ENCODE assay signal across 19 mouse cellular contexts in the genomic region with DNA sequence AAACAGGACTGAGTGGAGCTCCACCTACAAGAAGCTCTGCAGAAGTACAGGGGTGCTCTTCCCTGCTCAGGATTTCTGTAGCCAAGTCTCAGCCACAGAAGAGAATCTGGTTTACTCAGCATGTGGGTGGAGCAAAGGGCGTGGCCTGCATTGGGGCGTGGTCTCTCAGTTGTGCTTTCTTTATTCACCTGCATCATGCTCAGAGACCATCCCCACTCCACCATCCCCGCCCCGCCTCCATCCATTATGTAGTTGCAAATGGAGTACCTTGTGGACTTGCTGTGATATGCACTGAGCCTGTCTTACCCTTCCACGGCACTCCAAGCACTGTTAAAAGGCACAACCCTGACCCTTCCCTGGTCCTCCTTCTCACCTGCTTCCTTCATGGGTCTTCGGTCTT.
DNase-seq lines count a peak whose midpoint lies in the region; ATAC-seq and TF ChIP-seq lines count a peak whose summit lies in the region.
"Had no signal": no experiment of that assay in that cellular context is flagged by ENCODE, and none has a peak within 500 bp of the region (broad histone marks: within the 10 kb centered on the region; RNA-seq: fewer than 3 reads in every experiment).

No protein-coding gene starts in this region.

- no peak overlapping the region for H3K9ac ChIP-seq in intestine, embryonic 15.5 days
- no peak overlapping the region for H3K9ac ChIP-seq in intestine, embryonic 16.5 days (ENCODE audit: low read depth, low read length)
- no peak overlapping the region for H3K9ac ChIP-seq in midbrain, embryonic 15.5 days
- no peak overlapping the region for H3K9ac ChIP-seq in midbrain, embryonic 16.5 days (ENCODE audit: low read depth, low read length)
- no peak overlapping the region for H3K9ac ChIP-seq in stomach, postnatal 0 days (ENCODE audit: low read length)
- H3K9ac ChIP-seq: embryonic facial prominence, embryonic 13.5 days had no signal

- DNase-seq in R1 (ENCODE audit: low read depth, low spot score) = peak; percentile 90
- DNase-seq in stomach, postnatal 0 days (ENCODE audit: low spot score) = peak; percentile 30
- no peak for DNase-seq in thymus, adult 2 months
- DNase-seq: cerebellum, postnatal 36 days; gastrocnemius, postnatal 36 days; heart, postnatal 14 days; kidney, adult 8-10 months; layer of hippocampus, postnatal 36 days; spleen, adult 18-20 months; thymus, postnatal 4 days had no signal

- no peak for TF ChIP-seq CTCF in stomach, postnatal 0 days (IDR thresholded peaks at IDR 0.05; ENCODE audit: low read depth)
- TF ChIP-seq CTCF in thymus, adult 2 months (IDR thresholded peaks at IDR 0.05; ENCODE audit: borderline replicate concordance, control insufficient read depth, extremely low read depth, insufficient read depth, low read length, poor library complexity) = no peak

- no peak overlapping the region for H3K4me3 ChIP-seq in intestine, embryonic 15.5 days (replicated peaks)
- no peak overlapping the region for H3K4me3 ChIP-seq in intestine, embryonic 16.5 days (ENCODE audit: low read length)
- H3K4me3 ChIP-seq in midbrain, embryonic 15.5 days = no peak overlapping the region
- H3K4me3 ChIP-seq in midbrain, embryonic 16.5 days (ENCODE audit: low read depth, low read length) = no peak overlapping the region
- H3K4me3 ChIP-seq in stomach, postnatal 0 days (ENCODE audit: low read depth, low read length) = no peak overlapping the region
- H3K4me3 ChIP-seq in thymus, adult 2 months (ENCODE audit: control insufficient read depth, insufficient read depth, low read length) = no peak overlapping the region
- H3K4me3 ChIP-seq: embryonic facial prominence, embryonic 13.5 days; heart, embryonic 10.5 days; myocyte had no signal

- TF ChIP-seq POLR2A in thymus, adult 2 months (IDR thresholded peaks at IDR 0.05; ENCODE audit: control insufficient read depth, extremely low read depth, insufficient read depth, low read length, poor library complexity) = no peak

- no peaks in the 10 kb centered on the region for H3K27me3 ChIP-seq in intestine, embryonic 15.5 days (replicated peaks)
- H3K27me3 ChIP-seq in intestine, embryonic 16.5 days (replicated peaks; ENCODE audit: control insufficient read depth, insufficient read depth, low read length) = no peaks in the 10 kb centered on the region
- H3K27me3 ChIP-seq in midbrain, embryonic 15.5 days (replicated peaks) = no peaks in the 10 kb centered on the region
- H3K27me3 ChIP-seq in midbrain, embryonic 16.5 days (ENCODE audit: control insufficient read depth, insufficient read depth, low read depth, low read length) = no peaks in the 10 kb centered on the region
- H3K27me3 ChIP-seq in stomach, postnatal 0 days (ENCODE audit: control insufficient read depth, insufficient read depth, low read length) = no peaks in the 10 kb centered on the region
- no peaks in the 10 kb centered on the region for H3K27me3 ChIP-seq in thymus, adult 2 months (ENCODE audit: control insufficient read depth, insufficient read depth, low read length)
- H3K27me3 ChIP-seq: embryonic facial prominence, embryonic 13.5 days had no signal

- WGBS in intestine, embryonic 15.5 days = 44% methylated on average over 6 of the region's 6 CpGs
- WGBS in intestine, embryonic 16.5 days = 43% methylated on average over 6 of the region's 6 CpGs
- WGBS in midbrain, embryonic 15.5 days = 47% methylated on average over 6 of the region's 6 CpGs
- WGBS in midbrain, embryonic 16.5 days = 46% methylated on average over 6 of the region's 6 CpGs
- WGBS in stomach, postnatal 0 days = 38% methylated on average over 6 of the region's 6 CpGs
- 62% methylated on average over 6 of the region's 6 CpGs for WGBS in thymus, adult 2 months

- ATAC-seq in intestine, embryonic 15.5 days = peak; percentile 39; the same call in 1 of the 2 replicates
- no peak for ATAC-seq in intestine, embryonic 16.5 days
- ATAC-seq in midbrain, embryonic 15.5 days (replicated peaks) = peak; percentile 19; the same call in 1 of the 2 replicates
- ATAC-seq in midbrain, embryonic 16.5 days = no peak
- ATAC-seq in stomach, postnatal 0 days (ENCODE audit: low FRiP score, low TSS enrichment) = peak; percentile 47; the same call in 1 of the 2 replicates
- ATAC-seq: hindbrain, postnatal 0 days had no signal

- no peak overlapping the region for H3K27ac ChIP-seq in intestine, embryonic 15.5 days
- H3K27ac ChIP-seq in intestine, embryonic 16.5 days (ENCODE audit: low read length) = no peak overlapping the region
- no peak overlapping the region for H3K27ac ChIP-seq in midbrain, embryonic 15.5 days
- no peak overlapping the region for H3K27ac ChIP-seq in midbrain, embryonic 16.5 days (ENCODE audit: low read length)
- no peak overlapping the region for H3K27ac ChIP-seq in stomach, postnatal 0 days (replicated peaks)
- no peak overlapping the region for H3K27ac ChIP-seq in thymus, adult 2 months (ENCODE audit: control insufficient read depth, insufficient read depth, low read length)
- H3K27ac ChIP-seq: embryonic facial prominence, embryonic 13.5 days; heart, embryonic 10.5 days; hindbrain, postnatal 0 days; macrophage had no signal

- H3K9me3 ChIP-seq in intestine, embryonic 15.5 days = no peaks in the 10 kb centered on the region
- H3K9me3 ChIP-seq in intestine, embryonic 16.5 days (ENCODE audit: control insufficient read depth, low read length) = no peaks in the 10 kb centered on the region
- H3K9me3 ChIP-seq in midbrain, embryonic 15.5 days = no peaks in the 10 kb centered on the region
- H3K9me3 ChIP-seq in midbrain, embryonic 16.5 days (replicated peaks; ENCODE audit: control insufficient read depth, low read length, poor library complexity, severe bottlenecking) = no peaks in the 10 kb centered on the region
- H3K9me3 ChIP-seq in stomach, postnatal 0 days (ENCODE audit: control insufficient read depth, low read length) = no peaks in the 10 kb centered on the region
- H3K9me3 ChIP-seq: embryonic facial prominence, embryonic 13.5 days; heart, embryonic 10.5 days had no signal

- TF ChIP-seq EP300 in stomach, postnatal 0 days (optimal IDR thresholded peaks at IDR 0.05) = no peak

- no peaks in the 10 kb centered on the region for H3K36me3 ChIP-seq in intestine, embryonic 15.5 days
- H3K36me3 ChIP-seq in intestine, embryonic 16.5 days (ENCODE audit: control insufficient read depth, insufficient read depth, low read length) = no peaks in the 10 kb centered on the region
- 0 out of 2 replicates have a peak, but pooled peaks cover 5% of the 10 kb centered on the region for H3K36me3 ChIP-seq in midbrain, embryonic 15.5 days (replicated peaks)
- peaks cover 3% of the 10 kb centered on the region; the same call in 1 of the 2 replicates for H3K36me3 ChIP-seq in midbrain, embryonic 16.5 days (ENCODE audit: control insufficient read depth, insufficient read depth, low read length)
- no peaks in the 10 kb centered on the region for H3K36me3 ChIP-seq in stomach, postnatal 0 days (ENCODE audit: control insufficient read depth, insufficient read depth, low read length)
- H3K36me3 ChIP-seq in thymus, adult 2 months (ENCODE audit: control insufficient read depth, insufficient read depth, low read length) = no peaks in the 10 kb centered on the region
- H3K36me3 ChIP-seq: embryonic facial prominence, embryonic 13.5 days; heart, embryonic 10.5 days had no signal

- no peak overlapping the region for H3K4me2 ChIP-seq in intestine, embryonic 15.5 days (replicated peaks)
- H3K4me2 ChIP-seq in intestine, embryonic 16.5 days (ENCODE audit: low read depth, low read length) = no peak overlapping the region
- H3K4me2 ChIP-seq in midbrain, embryonic 15.5 days = no peak overlapping the region
- no peak overlapping the region for H3K4me2 ChIP-seq in midbrain, embryonic 16.5 days (ENCODE audit: low read length)
- no peak overlapping the region for H3K4me2 ChIP-seq in stomach, postnatal 0 days (replicated peaks; ENCODE audit: low read depth)
- H3K4me2 ChIP-seq: embryonic facial prominence, embryonic 13.5 days had no signal

- no peaks in the 10 kb centered on the region for H3K4me1 ChIP-seq in intestine, embryonic 15.5 days (replicated peaks)
- H3K4me1 ChIP-seq in intestine, embryonic 16.5 days (ENCODE audit: control insufficient read depth, insufficient read depth, low read length) = no peaks in the 10 kb centered on the region
- 0 out of 2 replicates have a peak, but pooled peaks cover 2% of the 10 kb centered on the region for H3K4me1 ChIP-seq in midbrain, embryonic 15.5 days
- H3K4me1 ChIP-seq in midbrain, embryonic 16.5 days (ENCODE audit: control insufficient read depth, insufficient read depth, low read length) = peaks cover 4% of the 10 kb centered on the region; the same call in 1 of the 2 replicates
- H3K4me1 ChIP-seq in stomach, postnatal 0 days (replicated peaks; ENCODE audit: control insufficient read depth, insufficient read depth) = no peaks in the 10 kb centered on the region
- H3K4me1 ChIP-seq in thymus, adult 2 months (replicated peaks; ENCODE audit: control insufficient read depth, insufficient read depth, low read length) = no peaks in the 10 kb centered on the region
- H3K4me1 ChIP-seq: embryonic facial prominence, embryonic 13.5 days; heart, embryonic 10.5 days had no signal

Comparison
In these comparisons a context has a peak if more than half of its experiments do, and no peak if none do; other contexts are left out.
1. ATAC-seq: peak in intestine, embryonic 15.5 days (single experiment), midbrain, embryonic 15.5 days (single experiment) and stomach, postnatal 0 days (single experiment); none in intestine, embryonic 16.5 days (single experiment) and midbrain, embryonic 16.5 days (single experiment).